Mouse (Mus musculus) hindbrain, postnatal 0 days (tissue): ENCODE measurements around the gene Mob3c. TPM values are rescaled to one million over a fixed set of nuclear protein-coding genes. Genes with fewer than 3 reads are reported as not detected.

Source experiments
- ATAC-seq: fragments of 200-750 bp; cut with Nextera tagmentation; 2 replicates; pipeline ENCODE4 v1.8.0; 2017; ENCODE audit warnings: mild to moderate bottlenecking, moderate TSS enrichment, moderate library complexity
- DNase-seq: peaks from one replicate; pipeline ENCODE4 v3.0.0-alpha.2; 2015; ENCODE audit warnings: low spot score
- H3K27ac ChIP-seq: fragments of 300-500 bp; sonication (generic); 2 replicates; pipeline ENCODE4 v1.5.1; 2014; ENCODE audit warnings: mild to moderate bottlenecking
- H3K27me3 ChIP-seq: fragments of 300-500 bp; sonication (generic); 2 replicates; pipeline ENCODE4 v1.6.1; 2014; ENCODE audit warnings: low read length, mixed read lengths; ENCODE audit not compliant: insufficient read depth
- H3K36me3 ChIP-seq: fragments of 300-500 bp; sonication (generic); 2 replicates; pipeline ENCODE4 v1.6.1; 2014; ENCODE audit warnings: low read length, mixed read lengths; ENCODE audit not compliant: insufficient read depth
- H3K4me1 ChIP-seq: fragments of 300-500 bp; sonication (generic); 2 replicates; pipeline ENCODE4 v1.6.1; 2014; ENCODE audit warnings: antibody characterized with exemption, low read length, mixed read lengths; ENCODE audit not compliant: insufficient read depth
- H3K4me2 ChIP-seq: fragments of 300-500 bp; sonication (generic); 2 replicates; pipeline ENCODE4 v1.6.1; 2014; ENCODE audit warnings: low read depth, mild to moderate bottlenecking, low read length, moderate library complexity, mixed read lengths
- H3K4me3 ChIP-seq: fragments of 300-500 bp; sonication (generic); 2 replicates; pipeline ENCODE4 v1.5.1; 2014; ENCODE audit warnings: low read length
- H3K9ac ChIP-seq: fragments of 300-500 bp; sonication (generic); replicated peaks from 2 replicates; pipeline ENCODE4 v1.6.1; 2014; ENCODE audit warnings: mild to moderate bottlenecking, low read length, moderate library complexity, mixed read lengths
- H3K9me3 ChIP-seq: fragments of 300-500 bp; sonication (generic); 2 replicates; pipeline ENCODE4 v1.6.1; 2016; ENCODE audit warnings: low read length, mixed read lengths
- CTCF ChIP-seq: IDR thresholded peaks from 2 replicates; pipeline ENCODE4 v1.5.1; 2016; ENCODE audit warnings: antibody characterized with exemption, control low read depth, low read depth
- WGBS: fragments of 180-500 bp; shearing (Covaris S2); extraction: QIAGEN DNeasy Blood & Tissue Kit; methylation state at CpG from one replicate; pipeline ENCODE4 v1.1.7; 2014; 5-methylcytosine and 5-hydroxymethylcytosine counted together
- polyA plus RNA-seq: library from polyadenylated mRNA; unstranded; fragments of >200 nt; fragmentation: Nextera tagmentation; extraction: Ambion mirVana; gene quantifications from 2 replicates; pipeline ENCODE4 v1.2.1, GENCODE M21; 2015
- total RNA-seq: library from RNA; depleted of rRNA; stranded (reverse); fragments of >200 nt; gene quantifications from 2 replicates; pipeline ENCODE4 v1.2.3, GENCODE M21; 2014; rRNA removed

Mob3c gene
- total and polyA plus RNA-seq, 2 experiments from 2014 or later, result 4.1 to 4.4 TPM

GRCm38 (mm10) chr4:115869512-115870210 is 41.8 kb downstream of the Mob3c start:
- no peak for DNase-seq
- peak; percentile 31; the same call in 1 of the 2 replicates for ATAC-seq

DNA sequence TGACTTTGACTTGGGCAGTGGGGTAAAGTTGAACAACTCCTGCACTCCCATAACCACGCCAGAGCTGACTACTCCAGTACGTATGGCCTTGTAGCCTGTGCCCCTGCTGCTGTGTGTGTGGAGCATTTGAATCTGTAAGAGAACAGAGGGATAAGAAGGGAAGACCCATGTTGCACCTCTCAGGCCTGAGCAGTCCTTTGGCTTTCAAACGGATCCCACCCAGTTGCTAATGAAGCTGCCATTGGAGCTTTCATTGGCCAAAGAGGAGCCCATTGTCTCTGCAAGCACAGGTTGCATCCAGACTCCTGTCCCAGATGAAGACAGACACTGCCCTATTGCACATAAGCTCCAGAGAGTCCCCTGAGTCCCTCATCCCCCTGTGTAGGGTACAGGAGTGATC is 45.3 kb downstream of the Mob3c start:
- WGBS, result 71% methylated on average over 3 of the region's 3 CpGs
- H3K36me3 ChIP-seq, result 0 out of 2 replicates have a peak, but pooled peaks cover 6% of the 10 kb centered on the region

More at GRCm38 (mm10) chr4:115869512-115870210, 41.8 kb downstream of the Mob3c start:
- Histone ChIP-seq H3K9ac (no peak overlapping the region), H3K4me3 (no peak overlapping the region), H3K4me1 (peaks cover 4% of the 10 kb centered on the region; the same call in 1 of the 2 replicates), H3K36me3 (0 out of 2 replicates have a peak, but pooled peaks cover 6% of the 10 kb centered on the region), H3K27me3 (no peaks in the 10 kb centered on the region), H3K27ac (no peak overlapping the region), H3K9me3 (no peaks in the 10 kb centered on the region), H3K4me2 (no peak overlapping the region)
- TF ChIP-seq CTCF, result no peak
- WGBS, result 29% methylated on average over 16 of the region's 16 CpGs

DNA sequence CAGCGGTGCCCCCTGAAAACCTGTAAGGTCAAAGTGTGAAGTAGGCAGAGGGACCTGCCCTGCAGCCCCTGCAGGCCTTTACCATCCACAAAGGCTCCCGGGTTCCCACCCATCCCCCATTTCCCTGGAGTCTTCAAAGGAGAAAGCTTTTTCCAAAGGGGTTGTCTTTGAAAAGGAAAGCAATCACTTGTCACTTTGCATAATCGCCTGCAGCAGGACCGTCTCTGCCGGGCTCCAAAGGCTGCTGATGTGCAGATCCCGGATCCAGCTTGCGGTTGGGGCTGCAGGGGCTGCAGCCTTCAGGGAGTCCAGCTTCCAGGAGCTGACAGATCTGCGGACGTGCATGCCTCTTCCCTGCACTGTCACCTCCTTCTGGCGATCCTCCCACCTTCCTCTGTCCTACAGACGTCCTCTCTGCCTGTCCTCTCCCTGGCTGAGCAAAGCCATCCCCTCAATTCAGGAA is 50.4 kb downstream of the Mob3c start:
- Histone ChIP-seq H3K27ac (peak overlapping the region; percentile 8; the same call in 1 of the 2 replicates), H3K36me3 (no peaks in the 10 kb centered on the region), H3K27me3 (no peaks in the 10 kb centered on the region), H3K4me3 (no peak overlapping the region), H3K9ac (no peak overlapping the region; the same call in 1 of the 2 replicates), H3K9me3 (no peaks in the 10 kb centered on the region), H3K4me2 (0 out of 2 replicates have a peak overlapping the region, but pooled peaks have one; percentile 13), H3K4me1 (peaks cover 18% of the 10 kb centered on the region)
- DNase-seq (peak; percentile 20), ATAC-seq (peak; percentile 18; the same call in 1 of the 2 replicates)
- WGBS, result 5% methylated on average over 11 of the region's 11 CpGs
- TF ChIP-seq CTCF, result no peak

More for the DNA sequence above, 45.3 kb downstream of the Mob3c start:
- H3K9ac ChIP-seq, result no peak overlapping the region
- H3K4me3 ChIP-seq, result no peak overlapping the region
- H3K27ac ChIP-seq, result no peak overlapping the region
- H3K9me3 ChIP-seq, result no peaks in the 10 kb centered on the region
- TF ChIP-seq CTCF, result no peak
- peaks cover 5% of the 10 kb centered on the region; the same call in 1 of the 2 replicates for H3K4me1 ChIP-seq
- no peak overlapping the region for H3K4me2 ChIP-seq
- DNase-seq (no peak), ATAC-seq (no peak)
- no peaks in the 10 kb centered on the region for H3K27me3 ChIP-seq

- 39% methylated on average over 9 of the region's 9 CpGs for WGBS
- no peaks in the 10 kb centered on the region for H3K9me3 ChIP-seq
- H3K27ac ChIP-seq, result no peak overlapping the region
- H3K4me1 ChIP-seq, result peaks cover 18% of the 10 kb centered on the region
- no peaks in the 10 kb centered on the region for H3K36me3 ChIP-seq
- no peaks in the 10 kb centered on the region for H3K27me3 ChIP-seq
- DNase-seq (no peak), ATAC-seq (no peak)
- no peak overlapping the region for H3K4me2 ChIP-seq
- TF ChIP-seq CTCF, result no peak
- H3K9ac ChIP-seq, result no peak overlapping the region
- H3K4me3 ChIP-seq, result no peak overlapping the region
Observed at GRCm38 (mm10) chr4:115878828-115879227, 50.9 kb downstream of the Mob3c start.

DNA sequence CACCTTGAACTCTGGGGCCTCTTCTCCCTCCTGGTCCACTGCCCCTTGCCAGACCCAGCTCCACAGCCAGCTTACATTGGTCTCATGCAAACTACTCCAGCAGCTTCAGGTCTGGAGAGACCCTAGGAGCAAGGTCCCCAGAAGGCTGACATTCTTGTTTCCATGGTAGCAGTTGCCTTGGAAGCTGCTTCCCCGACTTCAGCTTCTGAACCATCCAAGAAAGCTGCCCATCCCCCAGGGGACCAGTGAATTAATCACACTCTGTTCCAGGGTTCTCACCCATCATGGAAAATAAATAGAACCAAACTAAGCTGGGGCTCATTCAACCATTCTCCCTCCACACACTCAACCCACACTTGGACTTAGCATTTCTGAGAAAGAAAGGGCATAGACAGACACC is 53.3 kb downstream of the Mob3c start:
- H3K4me3 ChIP-seq, result no peak overlapping the region
- peaks cover 23% of the 10 kb centered on the region for H3K4me1 ChIP-seq
- no peak for TF ChIP-seq CTCF
- H3K27me3 ChIP-seq, result no peaks in the 10 kb centered on the region
- 0% methylated on average over 1 of the region's 1 CpGs for WGBS
- no peak overlapping the region for H3K9ac ChIP-seq
- no peak overlapping the region for H3K4me2 ChIP-seq
- ATAC-seq (peak; percentile 48), DNase-seq (peak; percentile 86)
- H3K27ac ChIP-seq, result no peak overlapping the region; the same call in 1 of the 2 replicates
- H3K9me3 ChIP-seq, result no peaks in the 10 kb centered on the region
- no peaks in the 10 kb centered on the region for H3K36me3 ChIP-seq

GRCm38 (mm10) chr4:115882195-115882594 is 54.3 kb downstream of the Mob3c start:
- DNase-seq (no peak), ATAC-seq (no peak)
- H3K4me3 ChIP-seq, result no peak overlapping the region
- H3K4me2 ChIP-seq, result no peak overlapping the region
- 54% methylated on average over 4 of the region's 4 CpGs for WGBS
- no peaks in the 10 kb centered on the region for H3K36me3 ChIP-seq
- peaks cover 23% of the 10 kb centered on the region for H3K4me1 ChIP-seq
- H3K27ac ChIP-seq, result no peak overlapping the region
- no peak overlapping the region for H3K9ac ChIP-seq
- no peak for TF ChIP-seq CTCF
- H3K27me3 ChIP-seq, result no peaks in the 10 kb centered on the region
- no peaks in the 10 kb centered on the region for H3K9me3 ChIP-seq

- no peak for TF ChIP-seq CTCF
- Histone ChIP-seq H3K36me3 (no peaks in the 10 kb centered on the region), H3K4me3 (no peak within 1 kb of the TSS), H3K4me1 (peaks cover 18% of the 10 kb centered on the region), H3K27ac (no peak within 1 kb of the TSS), H3K27me3 (no peaks in the 10 kb centered on the region), H3K4me2 (no peak within 1 kb of the TSS), H3K9ac (no peak within 1 kb of the TSS), H3K9me3 (no peaks in the 10 kb centered on the region)
- WGBS, result 73% methylated on average over 6 of the region's 6 CpGs
- DNase-seq, result no peak
- ATAC-seq, result no peak
Observed at GRCm38 (mm10) chr4:115884022-115884421, 56.1 kb downstream of the Mob3c start, which contains the start of gene Kncn. Gene Kncn (plus strand): TSS chr4:115884400.

Other genes with a start within 250 kb of the Mob3c start
- not detected in 2 replicates for gene Cyp4a32, start 227.1 kb upstream of the Mob3c start, total RNA-seq
- gene Cyp4a32, start 227.1 kb upstream of the Mob3c start, polyA plus RNA-seq, result not detected in 2 replicates
- 1.3 and 1.8 TPM in 2 replicates for gene Cyp4b1, start 180.4 kb upstream of the Mob3c start, total RNA-seq
- gene Cyp4b1, start 180.4 kb upstream of the Mob3c start, polyA plus RNA-seq, result 1.4 and 1.6 TPM in 2 replicates
- 17.1 and 20.5 TPM in 2 replicates for gene Efcab14, start 90.3 kb upstream of the Mob3c start, total RNA-seq
- 17.0 and 17.9 TPM in 2 replicates for gene Efcab14, start 90.3 kb upstream of the Mob3c start, polyA plus RNA-seq
- not detected in 2 replicates for gene Tex38, start 47.1 kb upstream of the Mob3c start, total RNA-seq
- gene Tex38, start 47.1 kb upstream of the Mob3c start, polyA plus RNA-seq, result 0.74 and 0.77 TPM in 2 replicates
- 20.0 and 28.1 TPM in 2 replicates for gene Atpaf1, start 43.3 kb upstream of the Mob3c start, total RNA-seq
- gene Atpaf1, start 43.3 kb upstream of the Mob3c start, polyA plus RNA-seq, result 43.5 and 49.9 TPM in 2 replicates
- 18.4 and 23.2 TPM in 2 replicates for gene Mknk1, start 11.1 kb downstream of the Mob3c start, total RNA-seq
- gene Mknk1, start 11.1 kb downstream of the Mob3c start, polyA plus RNA-seq, result 22.0 and 24.5 TPM in 2 replicates
- 0.14 TPM in 1 of 2 replicates, not detected in the other for gene Kncn, start 56.3 kb downstream of the Mob3c start, total RNA-seq
- gene Kncn, start 56.3 kb downstream of the Mob3c start, polyA plus RNA-seq, result 0.10 and 0.29 TPM in 2 replicates
- gene 6430628N08Rik, start 62.6 kb downstream of the Mob3c start, total RNA-seq, result 0.16 and 0.18 TPM in 2 replicates
- gene 6430628N08Rik, start 62.6 kb downstream of the Mob3c start, polyA plus RNA-seq, result 0.49 and 0.58 TPM in 2 replicates
- gene Dmbx1, start 111.8 kb downstream of the Mob3c start, total RNA-seq, result 3.3 and 4.5 TPM in 2 replicates
- gene Dmbx1, start 111.8 kb downstream of the Mob3c start, polyA plus RNA-seq, result 3.9 and 4.3 TPM in 2 replicates
- 17.6 and 48.1 TPM in 2 replicates for gene Faah, start 189.8 kb downstream of the Mob3c start, total RNA-seq
- gene Faah, start 189.8 kb downstream of the Mob3c start, polyA plus RNA-seq, result 23.2 and 25.2 TPM in 2 replicates
- gene Nsun4, start 225.8 kb downstream of the Mob3c start, total RNA-seq, result 13.6 and 14.6 TPM in 2 replicates
- 10.4 TPM in 2 replicates for gene Nsun4, start 225.8 kb downstream of the Mob3c start, polyA plus RNA-seq
- 186 and 220 TPM in 2 replicates for gene Uqcrh, start 247.0 kb downstream of the Mob3c start, total RNA-seq
- 559 and 586 TPM in 2 replicates for gene Uqcrh, start 247.0 kb downstream of the Mob3c start, polyA plus RNA-seq
- gene Lrrc41, start 247.2 kb downstream of the Mob3c start, total RNA-seq, result 129 and 133 TPM in 2 replicates
- 60.2 and 61.9 TPM in 2 replicates for gene Lrrc41, start 247.2 kb downstream of the Mob3c start, polyA plus RNA-seq